23 mouse cellular contexts compared by ENCODE assay signal in the genomic region with DNA sequence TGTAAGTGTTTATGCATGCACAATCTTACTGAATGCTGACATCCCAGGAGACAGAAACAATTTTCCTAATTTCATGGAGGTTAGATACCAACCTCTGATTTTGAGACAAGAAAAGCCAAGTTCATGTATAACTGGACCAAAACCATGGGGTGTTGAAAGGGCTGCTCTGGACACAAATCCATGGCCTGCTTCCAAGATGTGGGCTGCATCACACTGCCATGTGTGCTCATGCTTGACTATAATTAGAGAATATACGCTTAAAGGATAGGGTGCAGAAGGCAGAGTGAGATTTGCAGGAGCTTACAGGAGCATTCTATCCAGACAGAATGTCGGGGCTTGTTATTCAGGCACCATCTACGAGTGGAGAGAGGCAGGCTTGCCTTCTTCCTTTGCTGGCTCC.
"Had no signal": no experiment of that assay in that cellular context is flagged by ENCODE, and none has a peak within 500 bp of the region (broad histone marks: within the 10 kb centered on the region; RNA-seq: fewer than 3 reads in every experiment).

No protein-coding gene starts in this region.

- ATAC-seq: liver, embryonic 12.5 days; midbrain, embryonic 13.5 days; midbrain, embryonic 16.5 days had no signal

- H3K27me3 ChIP-seq: limb, embryonic 15.5 days; lung, embryonic 15.5 days; megakaryocyte, embryonic 14.5 days; midbrain, embryonic 13.5 days; neural tube, embryonic 13.5 days; stomach, embryonic 15.5 days had no signal

- DNase-seq: kidney, postnatal 25 days; layer of hippocampus, adult 9-11 months; lung, adult 18-20 months; lung, postnatal 10 days; lung, postnatal 36 days; right cerebral cortex, postnatal 14 days; spleen, adult 18-20 months; thymus, postnatal 36 days had no signal

- H3K27ac ChIP-seq: kidney, postnatal 0 days; layer of hippocampus, adult 2 months; left cerebral cortex, adult 2 months; limb, embryonic 12.5 days; limb, embryonic 15.5 days; liver, embryonic 12.5 days; liver, embryonic 15.5 days; lung, embryonic 15.5 days; midbrain, embryonic 10.5 days; midbrain, embryonic 13.5 days; neural tube, embryonic 13.5 days; stomach, embryonic 15.5 days had no signal

- H3K4me2 ChIP-seq: limb, embryonic 12.5 days; limb, embryonic 15.5 days; liver, embryonic 12.5 days; liver, embryonic 15.5 days; lung, embryonic 15.5 days; midbrain, embryonic 13.5 days; neural tube, embryonic 13.5 days; stomach, embryonic 15.5 days had no signal

- H3K36me3 ChIP-seq: limb, embryonic 12.5 days; limb, embryonic 15.5 days; liver, embryonic 12.5 days; liver, embryonic 15.5 days; lung, embryonic 15.5 days; midbrain, embryonic 10.5 days; midbrain, embryonic 13.5 days; neural tube, embryonic 13.5 days; stomach, embryonic 15.5 days had no signal

- H3K4me3 ChIP-seq: layer of hippocampus, adult 2 months; left cerebral cortex, adult 2 months; limb, embryonic 12.5 days; limb, embryonic 15.5 days; liver, embryonic 12.5 days; liver, embryonic 15.5 days; lung, embryonic 15.5 days; megakaryocyte, embryonic 14.5 days; midbrain, embryonic 10.5 days; midbrain, embryonic 13.5 days; myocyte; neural tube, embryonic 13.5 days; stomach, embryonic 15.5 days had no signal

- H3K9me3 ChIP-seq: limb, embryonic 12.5 days; limb, embryonic 15.5 days; liver, embryonic 12.5 days; liver, embryonic 15.5 days; lung, embryonic 15.5 days; megakaryocyte, embryonic 14.5 days; midbrain, embryonic 10.5 days; midbrain, embryonic 13.5 days; neural tube, embryonic 13.5 days; stomach, embryonic 15.5 days had no signal

- H3K9ac ChIP-seq: limb, embryonic 12.5 days; limb, embryonic 15.5 days; liver, embryonic 12.5 days; liver, embryonic 15.5 days; lung, embryonic 15.5 days; midbrain, embryonic 13.5 days; neural tube, embryonic 13.5 days; stomach, embryonic 15.5 days had no signal

- H3K4me1 ChIP-seq: limb, embryonic 12.5 days; limb, embryonic 15.5 days; liver, embryonic 12.5 days; liver, embryonic 15.5 days; lung, embryonic 15.5 days; midbrain, embryonic 10.5 days; midbrain, embryonic 13.5 days; neural tube, embryonic 13.5 days; stomach, embryonic 15.5 days had no signal
